Mouse (Mus musculus) MEL (cell line): ENCODE data around the gene Tmem100.

ENCODE experiments used
- JUND ChIP-seq: IDR thresholded peaks from 2 replicates; pipeline ENCODE4 v1.6.1; 2011; ENCODE audit warnings: low read depth, mild to moderate bottlenecking, improper control_type of control experiment, low read length
- POLR2A ChIP-seq, 2 experiments: IDR thresholded peaks; 2 replicates each; pipeline ENCODE4 v1.6.1; 2011 to 2012; ENCODE audit warnings: low read length in 2 of 2, mild to moderate bottlenecking in 2 of 2, control low read depth in 1 of 2, improper control_type of control experiment in 1 of 2, low read depth in 1 of 2, moderate library complexity in 1 of 2; ENCODE audit not compliant: control insufficient read depth in 1 of 2, insufficient read depth in 1 of 2, poor library complexity in 1 of 2
- SIN3A ChIP-seq: IDR thresholded peaks from 2 replicates; pipeline ENCODE4 v1.6.1; 2012; ENCODE audit warnings: low read length, improper control_type of control experiment, inconsistent platforms
- TCF12 ChIP-seq: IDR thresholded peaks from 2 replicates; pipeline ENCODE4 v1.6.1; 2014; ENCODE audit warnings: low read depth, mild to moderate bottlenecking, inconsistent platforms, low read length, improper control_type of control experiment, moderate library complexity
- ZMIZ1 ChIP-seq: IDR thresholded peaks from 2 replicates; pipeline ENCODE4 v1.6.1; 2012; ENCODE audit warnings: low read depth, mild to moderate bottlenecking, inconsistent platforms, low read length, improper control_type of control experiment, moderate library complexity

- TF ChIP-seq ZMIZ1 (no peak), JUND (no peak), TCF12 (no peak), SIN3A (no peak), POLR2A (IDR thresholded peaks at IDR 0.05; ENCODE audit: control insufficient read depth in 1 of 2, insufficient read depth in 1 of 2, low read depth in 1 of 2, low read length in 2 of 2, poor library complexity in 1 of 2) (no peak)
These were observed 28.5 kb upstream of the Tmem100 start for GRCm38 (mm10) chr11:90001396-90002230.
